Mouse (Mus musculus): Measurements from ENCODE around the gene Vps33a.

DNA sequence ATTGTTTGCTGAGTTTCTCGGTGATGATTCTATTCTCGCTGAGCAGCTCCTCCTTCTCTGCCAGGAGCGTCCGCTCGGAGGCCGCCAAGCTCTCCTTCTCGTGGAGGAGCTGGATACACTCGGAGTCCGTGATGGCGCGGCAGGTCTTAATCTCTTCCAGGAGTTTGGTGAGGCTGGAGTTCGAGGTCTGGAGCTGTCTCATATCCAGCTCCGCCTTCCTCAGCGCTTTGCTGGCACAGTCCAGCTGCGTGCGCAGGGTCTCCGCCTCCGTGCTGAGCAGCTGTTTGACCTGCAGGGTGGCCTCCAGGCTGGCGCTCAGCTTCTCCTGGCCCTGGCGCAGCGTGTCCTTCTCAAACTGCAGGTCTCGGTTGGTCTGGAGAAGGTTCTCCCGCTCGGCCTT lies 41.4 kb upstream of the Vps33a start:
- TF ChIP-seq GATA1 (IDR thresholded peaks at IDR 0.05; ENCODE audit: borderline replicate concordance, low read length) (no peak), FLI1 (IDR thresholded peaks at IDR 0.05; ENCODE audit: low read length) (no peak)
